Mouse (Mus musculus) myocyte (in vitro differentiated cells): ENCODE results near the gene 2510039O18Rik.

Experiments used
- MAX ChIP-seq: IDR thresholded peaks from one replicate; pipeline ENCODE4 v1.6.1; 2011; ENCODE audit warnings: low read depth, mild to moderate bottlenecking, control low read depth
- MYOD1 ChIP-seq, 3 experiments: IDR thresholded peaks; one replicate each; pipeline ENCODE4 v1.6.1; 2011; ENCODE audit warnings: control low read depth in 2 of 3, low read depth in 2 of 3, mild to moderate bottlenecking in 2 of 3, moderate library complexity in 1 of 3; ENCODE audit not compliant: insufficient read length in 2 of 3, control insufficient read depth in 1 of 3
- MYOG ChIP-seq, 3 experiments: IDR thresholded peaks; one replicate each; pipeline ENCODE4 v1.6.1; 2011; ENCODE audit warnings: control low read depth in 2 of 3, low read depth in 2 of 3, mild to moderate bottlenecking in 2 of 3; ENCODE audit not compliant: insufficient read length in 2 of 3, control insufficient read depth in 1 of 3, insufficient read depth in 1 of 3
- POLR2A ChIP-seq: IDR thresholded peaks from one replicate; pipeline ENCODE4 v1.6.1; 2011; ENCODE audit warnings: low read depth, mild to moderate bottlenecking, control low read depth, moderate library complexity; ENCODE audit not compliant: insufficient read length
- SRF ChIP-seq: IDR thresholded peaks from one replicate; pipeline ENCODE4 v1.6.1; 2011; ENCODE audit warnings: low read depth; ENCODE audit not compliant: control insufficient read depth, insufficient read length
- TCF12 ChIP-seq: IDR thresholded peaks from one replicate; pipeline ENCODE4 v1.6.1; 2011; ENCODE audit warnings: mild to moderate bottlenecking, control low read depth; ENCODE audit not compliant: poor library complexity, insufficient read depth, severe bottlenecking
- USF1 ChIP-seq: IDR thresholded peaks from one replicate; pipeline ENCODE4 v1.6.1; 2011; ENCODE audit warnings: low read depth, mild to moderate bottlenecking, control low read depth, moderate library complexity

GRCm38 (mm10) chr4:147976237-147976636 lies 35.5 kb downstream of the 2510039O18Rik start:
- TF ChIP-seq POLR2A = no peak
- TF ChIP-seq MAX = no peak
- TF ChIP-seq USF1 = no peak
- TF ChIP-seq MYOG (IDR thresholded peaks at IDR 0.05; ENCODE audit: control insufficient read depth in 1 of 3, insufficient read depth in 1 of 3, insufficient read length in 2 of 3, low read depth in 2 of 3) = no peak
- no peak for TF ChIP-seq SRF
- TF ChIP-seq TCF12 = no peak
- no peak for TF ChIP-seq MYOD1 (IDR thresholded peaks at IDR 0.05; ENCODE audit: control insufficient read depth in 1 of 3, insufficient read length in 2 of 3, low read depth in 2 of 3)
